Mouse (Mus musculus): ENCODE measurements around the gene Haus6.

The Haus6 gene

GRCm38 (mm10) chr4:86574939-86575282, 36.9 kb downstream of the Haus6 start:
- DNase-seq = no peak

- no peak for DNase-seq
These were observed 50.8 kb downstream of the Haus6 start for GRCm38 (mm10) chr4:86561061-86561460.

- no peak for DNase-seq
These were observed 52.8 kb downstream of the Haus6 start for GRCm38 (mm10) chr4:86559006-86559405.

GRCm38 (mm10) chr4:86558228-86558627, 53.6 kb downstream of the Haus6 start, which contains the start of gene Saxo1:
TSS of gene Saxo1 (minus strand) at chr4:86558328.
- DNase-seq = no peak

GRCm38 (mm10) chr4:86557371-86557770, 54.5 kb downstream of the Haus6 start:
- no peak for DNase-seq

- peak in 1 of 2 experiments; percentile 19 for DNase-seq
These were observed 56.7 kb downstream of the Haus6 start for GRCm38 (mm10) chr4:86555035-86555707.

- DNase-seq = peak; percentile 16 to 27
These were observed 63.5 kb downstream of the Haus6 start for GRCm38 (mm10) chr4:86548332-86548731.

- no peak for DNase-seq
These were observed 66.2 kb downstream of the Haus6 start for GRCm38 (mm10) chr4:86545615-86546014.

- no peak for DNase-seq
These were observed 67.9 kb downstream of the Haus6 start for GRCm38 (mm10) chr4:86543999-86544398.

- no peak for DNase-seq
These were observed 70.3 kb downstream of the Haus6 start for GRCm38 (mm10) chr4:86541573-86541972.

GRCm38 (mm10) chr4:86538936-86539335, 72.9 kb downstream of the Haus6 start:
- no peak for DNase-seq

- DNase-seq = peak in 1 of 2 experiments; percentile 47
These were observed 73.9 kb downstream of the Haus6 start for GRCm38 (mm10) chr4:86537972-86538371.

GRCm38 (mm10) chr4:86534091-86534481, 77.8 kb downstream of the Haus6 start:
- no peak for DNase-seq

- no peak for DNase-seq
These were observed 78.3 kb downstream of the Haus6 start for GRCm38 (mm10) chr4:86533406-86534090.

- no peak for DNase-seq
These were observed 82.7 kb downstream of the Haus6 start for GRCm38 (mm10) chr4:86529161-86529560.

Measured in lung, postnatal 4 days (tissue).